Mouse (Mus musculus): ENCODE results near the gene Vmn1r52.
"Not testable (repeated sequence)": the region's sequence is repeated elsewhere in the genome, so short reads cannot be mapped to it uniquely, and the experiment has no call there.

Gene Vmn1r52

DNA sequence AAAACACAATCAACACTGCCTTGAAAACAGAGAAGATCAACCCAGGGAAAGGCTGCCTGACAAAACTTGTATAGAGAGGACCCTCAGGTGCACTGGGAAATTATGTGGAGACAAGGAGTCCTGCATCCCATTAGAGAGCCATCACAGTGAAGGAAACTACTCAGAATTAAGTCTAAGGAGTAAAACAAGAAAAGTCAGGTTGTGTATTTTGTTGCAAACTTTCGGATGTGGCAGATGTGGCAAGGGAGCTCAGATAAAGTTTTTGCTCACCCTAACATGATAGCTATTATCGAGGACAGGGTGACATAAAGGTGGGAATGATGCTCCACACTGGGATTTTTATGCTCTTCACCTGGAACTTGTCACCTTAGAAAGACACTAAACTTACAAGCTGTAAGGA, at the start of gene Vmn1r52:
TSS of gene Vmn1r52 (plus strand) at position 301 of the 400 bp plus-strand sequence.
- DNase-seq (ENCODE audit: low spot score) = no peak

DNA sequence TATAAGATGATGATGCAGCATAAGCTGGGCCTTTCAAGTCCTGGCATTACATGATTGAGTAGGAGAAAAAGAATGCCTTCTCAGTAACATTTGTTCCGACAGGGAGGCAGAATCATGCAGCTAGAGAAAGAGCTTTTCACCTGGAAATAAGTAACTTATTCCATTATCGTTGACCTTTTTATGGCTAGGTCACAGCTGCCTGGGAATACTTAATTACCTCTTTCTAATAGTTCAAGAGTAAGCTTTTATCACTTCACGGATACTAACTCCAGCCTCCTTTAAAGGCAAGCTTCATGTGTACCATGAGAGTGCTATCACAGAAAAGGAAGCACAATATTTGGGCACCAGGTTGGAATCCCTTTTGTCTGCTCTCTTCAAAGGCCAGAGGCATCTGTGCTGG, 14.5 kb upstream of the Vmn1r52 start:
- DNase-seq (ENCODE audit: low spot score) = no peak

DNA sequence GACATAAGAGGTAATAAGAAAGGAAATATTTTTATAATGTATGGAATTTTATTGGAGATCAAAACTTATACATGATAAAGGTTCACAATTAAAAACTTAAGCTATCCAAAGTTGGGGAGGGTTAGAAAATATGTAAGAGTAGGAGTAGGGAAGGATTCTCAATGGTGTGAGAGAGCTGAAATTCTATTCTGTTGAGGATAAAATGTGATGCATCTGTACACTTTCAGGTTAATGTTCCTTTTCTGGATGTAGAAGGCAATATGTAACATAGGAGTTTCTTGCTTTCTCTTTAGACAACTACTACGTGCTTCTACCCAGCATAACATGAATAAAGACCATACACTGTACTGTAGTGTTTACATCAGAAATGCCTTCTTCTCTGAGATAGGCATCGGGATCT, 27.9 kb downstream of the Vmn1r52 start, which contains the start of gene V1ra8:
TSS of gene V1ra8 (plus strand) at position 301 of the 400 bp plus-strand sequence.
- not testable (repeated sequence) for DNase-seq (ENCODE audit: low spot score)

DNA sequence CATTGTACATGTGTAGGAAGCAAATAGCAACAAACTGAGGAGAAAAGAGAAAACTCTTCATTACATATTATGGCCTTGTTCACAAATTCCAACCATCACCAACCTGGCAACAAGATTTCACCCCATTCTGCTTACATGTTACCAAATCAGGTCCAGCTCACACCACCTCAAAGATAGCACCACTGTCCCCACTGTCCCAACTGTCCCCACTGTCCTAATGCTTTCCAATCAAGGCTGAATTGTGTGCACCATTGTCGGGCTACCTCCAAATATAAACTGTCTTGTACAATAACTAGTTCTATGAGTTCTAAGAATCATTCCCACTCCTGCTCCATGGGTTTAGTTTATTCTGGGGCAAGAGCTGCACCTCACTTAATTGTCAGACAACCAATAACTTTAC, 49.7 kb downstream of the Vmn1r52 start, which contains the start of gene Vmn1r53:
TSS of gene Vmn1r53 (minus strand) at position 101 of the 400 bp plus-strand sequence.
- DNase-seq (ENCODE audit: low spot score) = no peak
